Mouse (Mus musculus) heart, embryonic 10.5 days (tissue): ENCODE measurements around the gene Mdm4. TPM values are rescaled to one million over a fixed set of nuclear protein-coding genes. Genes with fewer than 3 reads are reported as not detected.

Experiments used
- DNase-seq: peaks from one replicate; pipeline ENCODE4 v3.0.0-alpha.2; 2017; ENCODE audit warnings: low spot score
- H3K27ac ChIP-seq: fragments of 300-500 bp; sonication (generic); 2 replicates; pipeline ENCODE4 v1.5.1; 2016; ENCODE audit warnings: mild to moderate bottlenecking
- H3K27me3 ChIP-seq: fragments of 300-500 bp; sonication (generic); 2 replicates; pipeline ENCODE4 v1.6.1; 2016; ENCODE audit warnings: mild to moderate bottlenecking; ENCODE audit not compliant: poor library complexity, insufficient read depth, severe bottlenecking
- H3K36me3 ChIP-seq: fragments of 300-500 bp; sonication (generic); 2 replicates; pipeline ENCODE4 v1.6.1; 2016; ENCODE audit warnings: mild to moderate bottlenecking, moderate library complexity
- H3K4me1 ChIP-seq: fragments of 300-500 bp; sonication (generic); 2 replicates; pipeline ENCODE4 v1.6.1; 2016; ENCODE audit warnings: mild to moderate bottlenecking
- H3K4me3 ChIP-seq: fragments of 300-500 bp; sonication (generic); 2 replicates; pipeline ENCODE4 v1.5.1; 2016; ENCODE audit warnings: mild to moderate bottlenecking, moderate library complexity
- H3K9me3 ChIP-seq: fragments of 300-500 bp; sonication (generic); 2 replicates; pipeline ENCODE4 v1.6.1; 2016; ENCODE audit warnings: mild to moderate bottlenecking, moderate library complexity
- WGBS: fragments of 180-500 bp; shearing (Covaris S2); methylation state at CpG from one replicate; pipeline ENCODE4 v1.1.7; 2016; 5-methylcytosine and 5-hydroxymethylcytosine counted together
- polyA plus RNA-seq: library from polyadenylated mRNA; unstranded; fragments of >200 nt; fragmentation: Nextera tagmentation; extraction: Ambion mirVana; gene quantifications from 2 replicates; pipeline ENCODE4 v1.2.1, GENCODE M21; 2016

The Mdm4 gene
- polyA plus RNA-seq, 1 experiment from 2014 or later = 32.8 TPM

DNA sequence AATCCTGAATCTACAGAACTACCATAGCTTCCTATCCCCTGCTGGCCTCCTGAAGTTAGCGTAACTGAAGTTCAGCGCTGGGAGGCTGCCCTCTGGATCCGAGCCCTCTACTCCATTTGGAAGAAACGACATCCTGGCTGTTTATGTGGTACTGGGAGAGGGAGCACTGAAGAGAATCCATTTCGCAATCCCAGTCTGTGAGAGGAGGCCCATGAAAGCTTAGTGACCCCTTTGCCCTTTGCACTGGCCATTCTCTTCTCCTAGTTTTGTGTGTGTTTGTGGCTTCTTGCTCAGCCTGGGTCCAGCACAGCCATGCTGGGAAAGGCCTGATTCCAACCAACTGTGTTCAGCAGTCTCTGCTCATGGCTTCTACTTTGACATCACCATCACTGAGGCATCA is 73.6 kb downstream of the Mdm4 start:
- WGBS = 86% methylated on average over 5 of the region's 5 CpGs
- DNase-seq = no peak

DNA sequence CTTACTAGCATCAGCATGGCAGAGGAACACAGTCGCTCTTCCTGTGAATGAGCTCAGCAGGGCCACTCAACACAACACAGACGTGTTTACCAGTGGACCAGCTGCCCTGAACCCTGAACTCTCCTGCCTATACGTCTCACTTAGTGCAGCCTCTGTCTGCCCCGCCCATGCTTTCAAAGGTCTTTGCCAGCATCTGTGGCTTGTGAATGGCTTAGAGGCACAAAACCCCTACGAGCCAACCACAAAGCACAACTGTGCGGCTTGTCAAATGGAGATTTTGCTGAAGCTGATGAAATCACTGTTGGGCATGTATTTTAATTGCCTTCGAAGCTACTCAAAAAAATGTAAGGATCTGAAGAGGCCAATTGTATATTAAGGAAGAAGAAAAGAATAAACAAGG is 82.5 kb downstream of the Mdm4 start:
- Histone ChIP-seq H3K27me3 (no peaks in the 10 kb centered on the region), H3K9me3 (no peaks in the 10 kb centered on the region), H3K4me3 (no peak overlapping the region), H3K27ac (no peak overlapping the region), H3K4me1 (0 out of 2 replicates have a peak, but pooled peaks cover 4% of the 10 kb centered on the region), H3K36me3 (no peaks in the 10 kb centered on the region)
- 56% methylated on average over 7 of the region's 7 CpGs for WGBS
- DNase-seq = no peak

More for the DNA sequence above, 73.6 kb downstream of the Mdm4 start:
- Histone ChIP-seq H3K4me1 (no peaks in the 10 kb centered on the region), H3K36me3 (no peaks in the 10 kb centered on the region), H3K27me3 (no peaks in the 10 kb centered on the region), H3K4me3 (no peak overlapping the region), H3K27ac (no peak overlapping the region), H3K9me3 (no peaks in the 10 kb centered on the region)

DNA sequence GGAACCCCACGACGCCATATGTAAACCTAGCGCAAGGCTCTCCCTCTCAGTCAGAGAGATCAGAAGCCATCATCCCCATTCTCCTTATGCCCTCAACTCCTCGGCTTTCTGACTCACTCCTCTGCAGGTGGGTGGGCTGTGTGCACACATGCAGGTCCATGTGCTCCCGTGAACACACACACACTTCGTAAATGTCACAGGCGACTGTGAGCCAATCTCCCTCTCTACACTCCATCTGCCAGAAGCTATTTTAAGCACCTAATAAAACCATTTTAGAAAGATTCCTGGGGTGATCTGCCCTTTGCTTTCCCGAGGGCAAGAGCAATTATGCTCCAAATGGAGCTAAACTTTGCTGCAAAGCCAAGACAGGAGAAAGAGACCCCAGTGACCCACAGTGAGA is 84.5 kb downstream of the Mdm4 start:
- WGBS = 68% methylated on average over 8 of the region's 8 CpGs
- Histone ChIP-seq H3K27me3 (no peaks in the 10 kb centered on the region), H3K4me1 (0 out of 2 replicates have a peak, but pooled peaks cover 4% of the 10 kb centered on the region), H3K36me3 (no peaks in the 10 kb centered on the region), H3K4me3 (no peak overlapping the region), H3K9me3 (no peaks in the 10 kb centered on the region), H3K27ac (no peak overlapping the region)
- no peak for DNase-seq

DNA sequence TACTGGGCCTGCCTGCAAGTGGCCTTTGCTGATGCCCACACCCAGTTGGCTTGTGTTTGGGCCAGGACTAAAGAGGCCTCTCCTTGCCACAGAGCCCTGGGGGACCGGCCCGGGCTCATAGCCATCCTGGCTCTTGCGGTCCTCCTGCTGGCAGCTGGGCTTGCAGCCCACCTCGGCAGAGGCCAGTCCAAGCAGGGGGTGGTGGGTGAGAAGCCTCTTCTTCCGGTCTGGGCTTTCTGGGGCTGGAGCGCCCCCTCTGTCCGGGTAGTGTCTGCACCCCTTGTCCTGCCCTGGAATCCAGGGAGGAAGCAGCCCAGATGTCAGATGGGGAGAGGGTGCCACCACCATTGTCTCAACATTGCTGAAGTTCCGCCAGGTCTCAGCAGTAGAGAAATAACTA is 91.4 kb downstream of the Mdm4 start:
- WGBS = 68% methylated on average over 8 of the region's 8 CpGs
- DNase-seq = no peak
- H3K4me3 ChIP-seq = no peak overlapping the region
- H3K4me1 ChIP-seq = peaks cover 12% of the 10 kb centered on the region
- H3K27me3 ChIP-seq = peaks cover 21% of the 10 kb centered on the region
- H3K27ac ChIP-seq = no peak overlapping the region
- H3K9me3 ChIP-seq = no peaks in the 10 kb centered on the region
- no peaks in the 10 kb centered on the region for H3K36me3 ChIP-seq

DNA sequence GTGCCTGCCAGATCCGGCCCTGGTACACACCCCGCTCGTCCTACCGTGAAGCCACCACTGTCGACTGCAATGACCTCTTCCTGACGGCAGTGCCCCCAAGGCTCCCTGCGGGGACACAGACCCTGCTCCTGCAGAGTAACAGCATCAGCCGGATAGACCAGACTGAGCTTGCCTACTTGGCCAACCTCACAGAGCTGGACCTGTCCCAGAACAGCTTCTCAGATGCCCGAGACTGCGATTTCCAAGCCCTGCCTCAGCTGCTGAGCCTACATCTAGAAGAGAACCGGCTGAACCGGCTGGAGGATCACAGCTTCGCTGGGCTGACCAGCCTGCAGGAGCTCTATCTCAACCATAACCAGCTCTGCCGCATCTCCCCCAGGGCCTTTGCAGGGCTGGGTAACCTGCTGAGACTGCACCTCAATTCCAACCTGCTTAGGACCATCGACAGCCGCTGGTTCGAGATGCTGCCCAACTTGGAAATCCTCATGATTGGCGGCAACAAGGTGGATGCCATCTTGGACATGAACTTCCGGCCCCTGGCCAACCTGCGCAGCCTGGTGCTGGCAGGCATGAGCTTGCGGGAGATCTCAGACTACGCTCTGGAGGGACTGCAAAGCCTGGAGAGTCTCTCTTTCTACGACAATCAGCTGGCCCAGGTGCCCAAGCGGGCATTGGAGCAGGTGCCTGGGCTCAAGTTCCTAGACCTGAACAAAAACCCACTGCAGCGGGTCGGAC is 92.9 kb downstream of the Mdm4 start:
- peaks cover 13% of the 10 kb centered on the region for H3K4me1 ChIP-seq
- H3K36me3 ChIP-seq = no peaks in the 10 kb centered on the region
- WGBS = 83% methylated on average over 26 of the region's 26 CpGs
- no peak overlapping the region for H3K27ac ChIP-seq
- H3K9me3 ChIP-seq = no peaks in the 10 kb centered on the region
- DNase-seq = no peak
- H3K27me3 ChIP-seq = peaks cover 21% of the 10 kb centered on the region
- no peak overlapping the region for H3K4me3 ChIP-seq

DNA sequence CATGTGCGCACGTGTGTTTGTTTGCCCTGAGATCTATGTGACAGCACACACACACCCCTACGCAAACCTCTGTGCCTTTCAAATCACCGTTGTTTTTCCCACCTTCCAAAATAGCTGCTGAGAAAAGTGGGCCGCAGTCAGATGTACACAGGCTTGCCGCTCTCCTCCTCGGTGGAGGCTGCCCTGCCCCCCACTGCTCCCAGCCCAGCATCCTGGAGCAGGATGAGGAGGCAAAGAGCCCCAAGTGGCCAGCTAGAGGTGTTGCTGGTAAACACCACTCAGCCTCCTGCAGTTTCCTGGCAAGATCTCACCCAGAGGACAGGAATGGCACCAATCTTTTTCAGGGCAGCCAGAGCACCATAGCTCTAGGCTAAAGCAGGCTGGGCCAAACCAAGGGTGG is 95.5 kb downstream of the Mdm4 start:
- Histone ChIP-seq H3K4me1 (peaks cover 19% of the 10 kb centered on the region), H3K27me3 (peaks cover 21% of the 10 kb centered on the region), H3K27ac (no peak overlapping the region), H3K4me3 (no peak overlapping the region), H3K36me3 (no peaks in the 10 kb centered on the region), H3K9me3 (no peaks in the 10 kb centered on the region)
- DNase-seq = no peak
- WGBS = 33% methylated on average over 7 of the region's 7 CpGs

DNA sequence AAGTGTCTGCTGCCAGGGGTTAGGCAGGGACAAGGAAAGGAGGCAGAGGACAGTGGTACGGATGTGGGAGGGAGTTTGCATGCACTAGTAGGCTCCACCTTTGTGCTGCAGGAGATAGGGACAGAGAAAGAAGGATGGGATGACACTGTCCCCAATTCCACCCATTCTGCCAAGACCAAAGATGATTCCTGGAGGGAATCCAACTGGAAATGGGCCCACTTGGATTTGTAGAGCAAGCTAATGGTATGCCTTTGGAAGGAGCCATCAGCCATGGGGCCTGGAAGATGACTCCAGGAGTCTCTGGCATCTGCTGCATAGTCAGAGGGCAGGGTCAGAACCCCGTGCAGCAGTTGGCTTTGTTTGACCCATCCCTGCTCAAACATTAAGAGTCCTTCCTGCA is 97.9 kb downstream of the Mdm4 start:
- H3K4me3 ChIP-seq = no peak overlapping the region
- no peaks in the 10 kb centered on the region for H3K9me3 ChIP-seq
- no peaks in the 10 kb centered on the region for H3K36me3 ChIP-seq
- DNase-seq = no peak
- no peak overlapping the region for H3K27ac ChIP-seq
- peaks cover 13% of the 10 kb centered on the region for H3K27me3 ChIP-seq
- H3K4me1 ChIP-seq = peaks cover 30% of the 10 kb centered on the region
- 68% methylated on average over 2 of the region's 2 CpGs for WGBS

DNA sequence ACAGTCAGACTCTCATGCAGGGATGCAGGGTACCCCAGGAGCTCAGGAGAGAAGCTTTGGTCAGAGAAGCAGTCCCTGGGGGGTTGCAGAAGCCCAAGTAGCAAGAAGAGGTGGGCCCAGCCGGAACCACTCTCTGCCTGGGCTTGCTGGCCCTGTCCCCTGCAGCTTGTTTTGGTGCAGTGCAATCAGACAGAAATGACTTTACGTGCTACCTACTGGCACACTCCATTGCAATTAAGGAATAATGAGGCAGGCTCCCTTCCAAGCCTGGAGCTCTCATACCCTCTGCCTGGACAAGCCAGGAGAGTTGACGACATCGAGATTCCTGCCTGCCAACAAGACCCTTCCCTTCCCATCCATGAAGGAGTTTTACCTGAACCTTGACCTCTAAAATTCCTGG is 100.1 kb downstream of the Mdm4 start:
- no peaks in the 10 kb centered on the region for H3K36me3 ChIP-seq
- H3K4me1 ChIP-seq = peaks cover 31% of the 10 kb centered on the region
- no peaks in the 10 kb centered on the region for H3K9me3 ChIP-seq
- H3K4me3 ChIP-seq = no peak overlapping the region
- DNase-seq = no peak
- 82% methylated on average over 4 of the region's 4 CpGs for WGBS
- no peak overlapping the region for H3K27ac ChIP-seq
- peaks cover 4% of the 10 kb centered on the region for H3K27me3 ChIP-seq

DNA sequence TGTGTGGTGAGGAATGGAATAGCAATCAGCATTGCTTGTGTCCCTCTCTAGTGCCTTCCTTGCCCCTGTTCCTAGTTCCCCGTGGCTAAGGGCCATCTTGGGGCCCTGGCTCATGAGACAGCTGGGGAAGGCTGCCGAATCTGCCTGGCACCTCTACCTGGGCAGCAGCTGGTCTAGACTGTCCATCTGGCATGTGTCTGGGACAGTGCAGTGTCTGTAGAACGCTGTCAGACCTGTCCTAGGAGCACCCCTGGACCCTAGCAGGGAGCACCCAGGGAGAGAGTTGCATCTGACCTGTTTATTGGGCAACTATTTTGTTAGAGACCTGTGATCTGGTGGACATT is 101.5 kb downstream of the Mdm4 start:
- no peak overlapping the region for H3K27ac ChIP-seq
- H3K9me3 ChIP-seq = no peaks in the 10 kb centered on the region
- no peak overlapping the region for H3K4me3 ChIP-seq
- H3K27me3 ChIP-seq = peaks cover 4% of the 10 kb centered on the region
- peaks cover 28% of the 10 kb centered on the region for H3K4me1 ChIP-seq
- no peak for DNase-seq
- WGBS = 62% methylated on average over 3 of the region's 3 CpGs
- H3K36me3 ChIP-seq = no peaks in the 10 kb centered on the region

DNA sequence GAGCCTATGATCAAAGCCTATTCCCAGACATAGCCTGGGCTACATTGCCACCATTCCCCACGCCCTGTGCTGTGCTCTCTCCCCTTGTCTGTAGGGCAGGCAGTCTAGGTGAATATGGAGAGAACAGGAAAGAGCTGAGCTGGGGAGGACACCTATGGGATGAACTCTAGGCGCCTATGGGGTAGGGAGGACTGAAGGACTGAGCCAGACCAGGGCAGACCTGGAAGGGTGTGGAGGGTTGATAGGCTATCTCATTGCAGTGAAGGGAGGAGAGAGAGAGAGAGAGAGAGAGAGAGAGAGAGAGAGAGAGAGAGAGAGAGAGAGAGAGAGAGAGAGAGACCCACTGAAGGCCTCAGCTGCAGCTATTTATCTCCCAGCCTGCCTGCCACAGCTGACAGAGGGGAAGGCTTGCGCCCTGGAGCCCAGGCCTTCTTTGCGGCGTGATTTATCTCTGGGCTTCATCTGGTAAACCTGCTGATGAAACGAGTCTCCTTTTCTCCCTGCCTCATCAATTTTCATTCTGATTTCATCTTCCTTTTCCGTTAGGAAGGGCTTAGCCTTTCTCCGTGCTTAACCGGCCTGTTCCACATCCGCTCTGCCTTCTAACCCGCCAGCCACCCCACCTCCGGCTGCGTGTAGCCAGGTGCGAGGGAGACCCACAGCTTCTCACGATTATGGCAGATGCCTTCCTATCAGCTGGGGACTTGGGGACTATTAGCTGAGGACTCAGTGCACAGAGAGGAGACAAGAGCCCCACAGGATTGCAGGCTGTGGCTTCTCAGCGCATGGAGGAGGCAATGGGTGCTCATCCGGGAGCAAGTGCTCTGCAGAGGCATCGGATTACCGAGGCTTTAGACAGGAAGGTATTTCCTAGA is 102.1 kb downstream of the Mdm4 start:
- Histone ChIP-seq H3K4me1 (peaks cover 28% of the 10 kb centered on the region), H3K4me3 (no peak overlapping the region)
- WGBS = 35% methylated on average over 19 of the region's 19 CpGs

DNA sequence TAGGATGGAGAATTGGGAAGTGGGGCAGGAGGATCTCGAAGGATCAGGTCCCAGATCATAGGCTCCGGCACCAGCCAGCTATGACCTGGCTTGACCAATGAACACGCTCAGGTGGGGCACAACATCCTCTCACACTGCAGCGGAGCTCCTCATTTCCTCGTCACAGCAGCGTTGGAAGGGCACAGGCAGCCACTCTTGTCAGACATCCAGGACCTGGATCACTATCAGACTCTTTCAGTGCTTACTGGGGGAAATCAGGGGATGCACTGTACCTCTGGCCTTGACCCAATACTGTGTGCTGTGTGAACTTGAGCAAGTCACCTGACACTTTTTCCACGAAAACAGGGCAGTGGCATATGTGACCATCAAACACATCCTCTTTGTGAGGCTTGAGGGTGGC is 105.1 kb downstream of the Mdm4 start:
- Histone ChIP-seq H3K9me3 (no peaks in the 10 kb centered on the region), H3K4me1 (peaks cover 42% of the 10 kb centered on the region), H3K27me3 (peaks cover 4% of the 10 kb centered on the region), H3K4me3 (no peak overlapping the region), H3K27ac (no peak overlapping the region), H3K36me3 (no peaks in the 10 kb centered on the region)
- no peak for DNase-seq
- WGBS = 77% methylated on average over 7 of the region's 7 CpGs

More for the DNA sequence above, 102.1 kb downstream of the Mdm4 start:
- Histone ChIP-seq H3K27me3 (peaks cover 4% of the 10 kb centered on the region), H3K36me3 (no peaks in the 10 kb centered on the region), H3K9me3 (no peaks in the 10 kb centered on the region), H3K27ac (no peak overlapping the region)
- DNase-seq = no peak

DNA sequence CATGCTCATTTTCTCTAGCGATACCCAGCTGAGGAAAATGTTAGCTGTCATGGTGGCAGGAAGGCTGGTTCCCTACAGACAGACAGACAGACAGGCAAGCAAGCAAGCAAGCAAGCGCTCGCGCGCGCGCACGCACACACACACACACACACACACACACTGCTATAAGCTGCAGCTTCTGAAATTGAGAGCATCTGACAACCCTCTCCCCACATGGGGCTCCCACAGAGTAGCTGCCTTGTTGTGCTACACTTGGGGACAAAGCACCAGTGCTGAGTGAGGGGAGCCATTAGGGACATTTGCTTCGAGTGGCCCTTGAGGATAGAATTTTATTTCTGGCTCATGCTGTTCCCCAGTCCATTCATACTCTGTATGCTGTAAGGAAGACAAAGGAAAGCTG is 108.1 kb downstream of the Mdm4 start:
- Histone ChIP-seq H3K4me3 (no peak overlapping the region), H3K9me3 (no peaks in the 10 kb centered on the region), H3K27me3 (peaks cover 24% of the 10 kb centered on the region), H3K36me3 (no peaks in the 10 kb centered on the region), H3K4me1 (peaks cover 42% of the 10 kb centered on the region), H3K27ac (peak overlapping the region; percentile 42; the same call in 1 of the 2 replicates)
- DNase-seq = no peak
- WGBS = 83% methylated on average over 9 of the region's 9 CpGs

DNA sequence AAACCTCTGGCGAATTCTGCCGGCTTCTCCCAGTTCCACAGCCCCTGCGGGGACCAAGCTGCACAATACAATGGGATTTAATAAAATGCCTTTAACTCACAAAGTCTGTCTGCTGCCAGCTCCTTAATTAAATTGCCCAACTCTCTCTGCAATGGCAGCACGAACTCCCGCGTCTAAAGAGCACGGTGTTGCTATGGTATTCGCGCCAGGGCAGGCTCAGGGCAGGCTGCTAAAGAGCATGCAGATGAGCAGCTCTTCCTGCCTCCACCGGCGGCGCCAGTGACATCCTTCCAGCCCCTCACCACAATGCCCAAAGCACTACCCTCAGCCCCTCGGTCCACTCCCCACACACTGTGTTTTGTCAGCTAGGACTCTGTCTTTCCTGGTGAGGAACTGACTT is 109.3 kb downstream of the Mdm4 start:
- 13% methylated on average over 13 of the region's 13 CpGs for WGBS

More for the DNA sequence above, 109.3 kb downstream of the Mdm4 start:
- no peaks in the 10 kb centered on the region for H3K9me3 ChIP-seq
- H3K4me1 ChIP-seq = peaks cover 44% of the 10 kb centered on the region
- no peaks in the 10 kb centered on the region for H3K36me3 ChIP-seq
- peaks cover 26% of the 10 kb centered on the region for H3K27me3 ChIP-seq
- no peak overlapping the region for H3K4me3 ChIP-seq
- peak; percentile 74 for DNase-seq
- no peak overlapping the region for H3K27ac ChIP-seq
